ENCODE assay signal across 9 mouse cellular contexts in the genomic region with DNA sequence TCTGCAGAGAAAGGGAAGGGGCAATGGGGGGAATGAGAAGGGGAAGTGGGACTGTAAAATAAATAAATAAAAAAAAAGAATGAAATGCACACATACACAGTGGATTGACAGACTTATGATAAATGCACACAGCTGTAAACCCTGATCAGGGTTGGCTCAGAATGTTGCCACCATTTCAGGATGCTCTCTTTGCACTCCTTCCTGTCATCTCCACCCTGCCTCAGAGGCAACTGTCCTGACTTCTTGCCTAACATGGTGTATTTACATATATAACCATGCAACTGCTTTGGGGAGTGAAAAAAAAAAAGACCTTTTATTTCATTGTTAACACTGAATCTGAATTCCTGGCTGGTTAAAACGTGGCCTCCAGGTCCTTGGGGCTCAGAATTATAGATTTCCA.
A peak's percentile ranks its signal among the peaks of the same experiment; 100 is the strongest.
DNase-seq lines count a peak whose midpoint lies in the region; ATAC-seq lines count a peak whose summit lies in the region.
"Had no signal": no experiment of that assay in that cellular context is flagged by ENCODE, and none has a peak within 500 bp of the region (broad histone marks: within the 10 kb centered on the region; RNA-seq: fewer than 3 reads in every experiment).

No protein-coding gene starts in this region.

- peaks cover 11% of the 10 kb centered on the region for H3K4me1 ChIP-seq in heart, embryonic 15.5 days (replicated peaks)
- peaks cover 10% of the 10 kb centered on the region; the same call in 1 of the 2 replicates for H3K4me1 ChIP-seq in forebrain, embryonic 14.5 days (ENCODE audit: control insufficient read depth, insufficient read depth, low read length)

- peak overlapping the region; percentile 69 for H3K4me2 ChIP-seq in heart, embryonic 15.5 days
- H3K4me2 ChIP-seq in forebrain, embryonic 14.5 days (ENCODE audit: low read length), result peak overlapping the region; percentile 48; the same call in 1 of the 2 replicates

- H3K27me3 ChIP-seq in heart, embryonic 15.5 days, result no peaks in the 10 kb centered on the region
- no peaks in the 10 kb centered on the region for H3K27me3 ChIP-seq in forebrain, embryonic 14.5 days (replicated peaks; ENCODE audit: control insufficient read depth, insufficient read depth, low read length)
- H3K27me3 ChIP-seq: neural tube, embryonic 12.5 days had no signal

- peak overlapping the region; percentile 21; the same call in 1 of the 2 replicates for H3K9ac ChIP-seq in heart, embryonic 15.5 days
- no peak overlapping the region for H3K9ac ChIP-seq in forebrain, embryonic 14.5 days (ENCODE audit: low read length)
- H3K9ac ChIP-seq: neural tube, embryonic 12.5 days had no signal

- no peak for DNase-seq in heart, postnatal 4 days
- DNase-seq in 416B (ENCODE audit: low read depth), result peak; percentile 14
- DNase-seq in forebrain, embryonic 14.5 days (ENCODE audit: low spot score), result no peak
- DNase-seq in frontal cortex, adult 2 months (ENCODE audit: extremely low spot score in 1 of 2, low spot score in 1 of 2), result no peak
- DNase-seq in thymus, adult 18-20 months, result no peak

- 18% methylated on average over 1 of the region's 1 CpGs for WGBS in heart, embryonic 15.5 days
- WGBS in forebrain, embryonic 14.5 days, result 3% methylated on average over 1 of the region's 1 CpGs

- no peaks in the 10 kb centered on the region for H3K36me3 ChIP-seq in heart, embryonic 15.5 days
- H3K36me3 ChIP-seq in forebrain, embryonic 14.5 days (ENCODE audit: control insufficient read depth, insufficient read depth, low read length), result no peaks in the 10 kb centered on the region
- H3K36me3 ChIP-seq: neural tube, embryonic 12.5 days had no signal

- H3K27ac ChIP-seq in heart, embryonic 15.5 days, result no peak overlapping the region
- H3K27ac ChIP-seq in forebrain, embryonic 14.5 days (ENCODE audit: low read depth, low read length), result no peak overlapping the region
- H3K27ac ChIP-seq: neural tube, embryonic 12.5 days had no signal

- no peaks in the 10 kb centered on the region for H3K9me3 ChIP-seq in heart, embryonic 15.5 days (replicated peaks)
- no peaks in the 10 kb centered on the region for H3K9me3 ChIP-seq in forebrain, embryonic 14.5 days (replicated peaks; ENCODE audit: control insufficient read depth, low read length)
- H3K9me3 ChIP-seq: neural tube, embryonic 12.5 days had no signal

- peak overlapping the region; percentile 33; the same call in 1 of the 2 replicates for H3K4me3 ChIP-seq in heart, embryonic 15.5 days
- H3K4me3 ChIP-seq in forebrain, embryonic 14.5 days (ENCODE audit: low read depth, low read length), result no peak overlapping the region
- H3K4me3 ChIP-seq: neural tube, embryonic 12.5 days had no signal

- no peak for ATAC-seq in heart, embryonic 15.5 days (replicated peaks; ENCODE audit: insufficient number of reproducible peaks, insufficient read depth, low FRiP score, low read depth)
- no peak for ATAC-seq in forebrain, embryonic 14.5 days
- peak; percentile 57 for ATAC-seq in megakaryocyte, adult 5-6 weeks (ENCODE audit: poor library complexity, severe bottlenecking)
- ATAC-seq in inflammation-experienced regulatory T-cells, adult 6 months, result no peak
